Mouse (Mus musculus) MEL (cell line): ENCODE data around the gene Pigl. TPM values are rescaled to one million over a fixed set of nuclear protein-coding genes. Genes with fewer than 3 reads are reported as not detected.
A peak's percentile ranks its signal among the peaks of the same experiment; 100 is the strongest.

Experiments
- DNase-seq: peaks from one replicate; pipeline ENCODE4 v3.0.0; 2011; ENCODE audit warnings: low read depth, low spot score
- H3K27ac ChIP-seq: 2 replicates; pipeline ENCODE4 v1.5.1; 2012; ENCODE audit warnings: low read depth, mild to moderate bottlenecking, control low read depth, low read length, moderate library complexity; ENCODE audit not compliant: control insufficient read depth
- H3K27me3 ChIP-seq, 2 experiments: fragments of 150-350 bp in 1 of 2; sonication (generic) in 1 of 2; 2 replicates each; pipeline ENCODE4 v1.6.1; 2012; ENCODE audit warnings: low read length in 2 of 2, mild to moderate bottlenecking in 2 of 2, improper control_type of control experiment in 1 of 2, moderate library complexity in 1 of 2; ENCODE audit not compliant: insufficient read depth in 2 of 2, control insufficient read depth in 1 of 2
- H3K36me3 ChIP-seq, 2 experiments: 2 replicates each; pipeline ENCODE4 v1.6.1; 2012 to 2014; ENCODE audit warnings: low read length in 2 of 2, improper control_type of control experiment in 1 of 2, inconsistent platforms in 1 of 2, mild to moderate bottlenecking in 1 of 2; ENCODE audit not compliant: insufficient read depth in 2 of 2, control insufficient read depth in 1 of 2
- H3K4me1 ChIP-seq, 2 experiments: fragments of 150-350 bp in 1 of 2; sonication (generic) in 1 of 2; 2 replicates each; pipeline ENCODE4 v1.6.1; 2012; ENCODE audit warnings: low read length in 2 of 2, improper control_type of control experiment in 1 of 2, mild to moderate bottlenecking in 1 of 2; ENCODE audit not compliant: insufficient read depth in 2 of 2, control insufficient read depth in 1 of 2
- H3K4me3 ChIP-seq, 2 experiments: fragments of 150-350 bp in 1 of 2; sonication (generic) in 1 of 2; 2 replicates each; pipeline ENCODE4 v1.5.1; 2012; ENCODE audit warnings: low read depth in 2 of 2, low read length in 2 of 2, mild to moderate bottlenecking in 2 of 2, moderate library complexity in 2 of 2, control low read depth in 1 of 2, improper control_type of control experiment in 1 of 2; ENCODE audit not compliant: control insufficient read depth in 1 of 2, insufficient read depth in 1 of 2
- H3K79me2 ChIP-seq: 2 replicates; pipeline ENCODE4 v1.6.1; 2012; ENCODE audit warnings: mild to moderate bottlenecking, low read length, moderate library complexity; ENCODE audit not compliant: control insufficient read depth, poor library complexity, insufficient read depth
- H3K9ac ChIP-seq: 2 replicates; pipeline ENCODE4 v1.6.1; 2012; ENCODE audit warnings: low read depth, mild to moderate bottlenecking, control low read depth, low read length, moderate library complexity; ENCODE audit not compliant: control insufficient read depth, poor library complexity, severe bottlenecking
- H3K9me3 ChIP-seq: fragments of 150-350 bp; sonication (generic); replicated peaks from 2 replicates; pipeline ENCODE4 v1.6.1; 2012; ENCODE audit warnings: mild to moderate bottlenecking, low read length, improper control_type of control experiment, moderate library complexity; ENCODE audit not compliant: insufficient read depth
- CHD1 ChIP-seq: IDR thresholded peaks from 2 replicates; pipeline ENCODE4 v1.6.1; 2012; ENCODE audit warnings: low read depth, mild to moderate bottlenecking, inconsistent platforms, low read length, improper control_type of control experiment
- CHD2 ChIP-seq: IDR thresholded peaks from 2 replicates; pipeline ENCODE4 v1.6.1; 2011; ENCODE audit warnings: low read length, improper control_type of control experiment
- CTCF ChIP-seq, 3 experiments: IDR thresholded peaks in 2 of 3; conservative IDR thresholded peaks in 1 of 3; 2 replicates each; pipeline ENCODE4 v1.5.1; 2011 to 2012; ENCODE audit warnings: low read length in 3 of 3, low read depth in 2 of 3, mild to moderate bottlenecking in 2 of 3, improper control_type of control experiment in 1 of 3, inconsistent platforms in 1 of 3, mixed read lengths in 1 of 3, moderate library complexity in 1 of 3; ENCODE audit not compliant: control insufficient read depth in 1 of 3, insufficient read depth in 1 of 3, poor library complexity in 1 of 3, severe bottlenecking in 1 of 3
- E2F4 ChIP-seq: IDR thresholded peaks from 2 replicates; pipeline ENCODE4 v1.6.1; 2011; ENCODE audit warnings: low read depth, low read length, improper control_type of control experiment, borderline replicate concordance
- ELF1 ChIP-seq: IDR thresholded peaks from 2 replicates; pipeline ENCODE4 v1.6.1; 2014; ENCODE audit warnings: low read depth, mild to moderate bottlenecking, inconsistent platforms, low read length, improper control_type of control experiment, moderate library complexity
- EP300 ChIP-seq, 2 experiments: IDR thresholded peaks; 2 replicates each; pipeline ENCODE4 v1.6.1; 2011; ENCODE audit warnings: improper control_type of control experiment in 2 of 2, low read length in 2 of 2, low read depth in 1 of 2, mild to moderate bottlenecking in 1 of 2
- ETS1 ChIP-seq: IDR thresholded peaks from 2 replicates; pipeline ENCODE4 v1.6.1; 2012; ENCODE audit warnings: low read depth, mild to moderate bottlenecking, inconsistent platforms, low read length, improper control_type of control experiment, moderate library complexity
- GATA1 ChIP-seq: IDR thresholded peaks from 2 replicates; pipeline ENCODE4 v1.6.1; 2011; ENCODE audit warnings: low read depth, low read length, improper control_type of control experiment
- HCFC1 ChIP-seq: IDR thresholded peaks from 2 replicates; pipeline ENCODE4 v1.6.1; 2012; ENCODE audit warnings: low read depth, mild to moderate bottlenecking, inconsistent platforms, low read length, improper control_type of control experiment, moderate library complexity
- JUND ChIP-seq: IDR thresholded peaks from 2 replicates; pipeline ENCODE4 v1.6.1; 2011; ENCODE audit warnings: low read depth, mild to moderate bottlenecking, improper control_type of control experiment, low read length
- KAT2A ChIP-seq: conservative IDR thresholded peaks from 2 replicates; pipeline ENCODE4 v1.6.1; 2012; ENCODE audit warnings: low read depth, low read length, improper control_type of control experiment, inconsistent platforms
- MAFK ChIP-seq: IDR thresholded peaks from 2 replicates; pipeline ENCODE4 v1.6.1; 2011; ENCODE audit warnings: low read depth, mild to moderate bottlenecking, low read length, improper control_type of control experiment, borderline replicate concordance
- MAX ChIP-seq: IDR thresholded peaks from 2 replicates; pipeline ENCODE4 v1.6.1; 2011; ENCODE audit warnings: low read length, improper control_type of control experiment
- MAZ ChIP-seq: IDR thresholded peaks from 2 replicates; pipeline ENCODE4 v1.6.1; 2012; ENCODE audit warnings: low read depth, mild to moderate bottlenecking, inconsistent platforms, low read length, improper control_type of control experiment
- MEF2A ChIP-seq: IDR thresholded peaks from 2 replicates; pipeline ENCODE4 v1.6.1; 2014; ENCODE audit warnings: low read depth, mild to moderate bottlenecking, inconsistent platforms, low read length, improper control_type of control experiment; ENCODE audit not compliant: poor library complexity, insufficient replicate concordance, severe bottlenecking; ENCODE audit errors: extremely low read depth
- MXI1 ChIP-seq: IDR thresholded peaks from 2 replicates; pipeline ENCODE4 v1.6.1; 2011; ENCODE audit warnings: mild to moderate bottlenecking, low read depth, low read length, improper control_type of control experiment
- MYB ChIP-seq: IDR thresholded peaks from 2 replicates; pipeline ENCODE4 v1.6.1; 2011; ENCODE audit warnings: mild to moderate bottlenecking, low read depth, low read length, improper control_type of control experiment
- MYC ChIP-seq: IDR thresholded peaks from 2 replicates; pipeline ENCODE4 v1.6.1; 2011; ENCODE audit warnings: low read depth, mild to moderate bottlenecking, low read length, improper control_type of control experiment, moderate library complexity
- NELFE ChIP-seq: IDR thresholded peaks from 2 replicates; pipeline ENCODE4 v1.6.1; 2011; ENCODE audit warnings: low read depth, low read length, improper control_type of control experiment
- NRF1 ChIP-seq: IDR thresholded peaks from 2 replicates; pipeline ENCODE4 v1.6.1; 2014; ENCODE audit warnings: low read depth, mild to moderate bottlenecking, inconsistent platforms, low read length, improper control_type of control experiment, moderate library complexity; ENCODE audit not compliant: poor library complexity, insufficient read depth, severe bottlenecking
- POLR2A ChIP-seq, 2 experiments: IDR thresholded peaks; 2 replicates each; pipeline ENCODE4 v1.6.1; 2011 to 2012; ENCODE audit warnings: low read length in 2 of 2, mild to moderate bottlenecking in 2 of 2, control low read depth in 1 of 2, improper control_type of control experiment in 1 of 2, low read depth in 1 of 2, moderate library complexity in 1 of 2; ENCODE audit not compliant: control insufficient read depth in 1 of 2, insufficient read depth in 1 of 2, poor library complexity in 1 of 2
- POLR2AphosphoS2 ChIP-seq: IDR thresholded peaks from 2 replicates; pipeline ENCODE4 v1.6.1; 2011; ENCODE audit warnings: low read length, improper control_type of control experiment
- RCOR1 ChIP-seq: IDR thresholded peaks from 2 replicates; pipeline ENCODE4 v1.6.1; 2012; ENCODE audit warnings: low read depth, mild to moderate bottlenecking, inconsistent platforms, low read length, improper control_type of control experiment
- SIN3A ChIP-seq: IDR thresholded peaks from 2 replicates; pipeline ENCODE4 v1.6.1; 2012; ENCODE audit warnings: low read length, improper control_type of control experiment, inconsistent platforms
- TAL1 ChIP-seq: IDR thresholded peaks from 2 replicates; pipeline ENCODE4 v1.6.1; 2012; ENCODE audit warnings: mild to moderate bottlenecking, inconsistent platforms, low read length, moderate library complexity, mixed read lengths
- TBP ChIP-seq: IDR thresholded peaks from 2 replicates; pipeline ENCODE4 v1.8.0; 2011; ENCODE audit warnings: low read depth, low read length, improper control_type of control experiment
- TCF12 ChIP-seq: IDR thresholded peaks from 2 replicates; pipeline ENCODE4 v1.6.1; 2014; ENCODE audit warnings: low read depth, mild to moderate bottlenecking, inconsistent platforms, low read length, improper control_type of control experiment, moderate library complexity
- UBTF ChIP-seq: IDR thresholded peaks from 2 replicates; pipeline ENCODE4 v1.6.1; 2012; ENCODE audit warnings: low read depth, mild to moderate bottlenecking, inconsistent platforms, low read length, improper control_type of control experiment, moderate library complexity, borderline replicate concordance; ENCODE audit not compliant: insufficient read depth
- USF1 ChIP-seq: IDR thresholded peaks from 2 replicates; pipeline ENCODE4 v1.6.1; 2014; ENCODE audit warnings: low read depth, mild to moderate bottlenecking, inconsistent platforms, low read length, improper control_type of control experiment, moderate library complexity
- USF2 ChIP-seq, 2 experiments: IDR thresholded peaks; 2 replicates each; pipeline ENCODE4 v1.6.1; 2011 to 2012; ENCODE audit warnings: improper control_type of control experiment in 2 of 2, low read length in 2 of 2, borderline replicate concordance in 1 of 2, inconsistent platforms in 1 of 2, low read depth in 1 of 2, mild to moderate bottlenecking in 1 of 2; ENCODE audit not compliant: insufficient read depth in 1 of 2
- ZC3H11A ChIP-seq: IDR thresholded peaks from 2 replicates; pipeline ENCODE4 v1.6.1; 2012; ENCODE audit warnings: low read depth, mild to moderate bottlenecking, inconsistent platforms, low read length, improper control_type of control experiment
- ZMIZ1 ChIP-seq: IDR thresholded peaks from 2 replicates; pipeline ENCODE4 v1.6.1; 2012; ENCODE audit warnings: low read depth, mild to moderate bottlenecking, inconsistent platforms, low read length, improper control_type of control experiment, moderate library complexity
- polyA plus RNA-seq, 2 experiments: library from polyadenylated mRNA; stranded (reverse) in 1 of 2; unstranded in 1 of 2; fragments of >175 nt in 1 of 2; fragments of >200 nt in 1 of 2; gene quantifications; 2 replicates each; pipeline versions ENCODE4 v1.2.1 to v1.2.4; 2012; ENCODE audit warnings: low replicate concordance in 2 of 2, low read depth in 1 of 2; ENCODE audit not compliant: insufficient read length in 2 of 2, insufficient read depth in 1 of 2, missing spikeins in 1 of 2
- total RNA-seq: library from RNA; depleted of rRNA; stranded (reverse); fragments of 300-350 nt; gene quantifications from 2 replicates; pipeline ENCODE4 v1.2.3, GENCODE M21; 2012

Gene Pigl
- total and polyA plus RNA-seq, 3 experiments, result 2.0 to 4.1 TPM; not detected in 1

GRCm38 (mm10) chr11:62457241-62457890, 894 bp upstream of the Pigl start:
- Histone ChIP-seq H3K79me2 (peaks cover 58% of the 10 kb centered on the region), H3K27ac (peak overlapping the region; percentile 97), H3K4me1 (peaks cover 14% of the 10 kb centered on the region in 2 experiments), H3K9me3 (no peaks in the 10 kb centered on the region), H3K9ac (peak overlapping the region; percentile 98), H3K27me3 (no peaks in the 10 kb centered on the region), H3K4me3 (peak overlapping the region; percentile 89 to 90), H3K36me3 (peaks cover 3 to 28% of the 10 kb centered on the region in 2 experiments)
- peak; percentile 93 for DNase-seq
- TF ChIP-seq UBTF (peak; percentile 75; the same call in 1 of the 2 replicates), SIN3A (peak; percentile 57; the same call in 1 of the 2 replicates), GATA1 (no peak), KAT2A (no peak), MYB (no peak), TBP (peak; percentile 83), ETS1 (no peak; the same call in 1 of the 2 replicates), CHD2 (no peak), USF2 (IDR thresholded peaks at IDR 0.05; ENCODE audit: borderline replicate concordance in 1 of 2, insufficient read depth in 1 of 2, low read depth in 1 of 2, low read length in 2 of 2) (no peak), JUND (0 out of 2 replicates have a peak, but pooled peaks have one; percentile 8), TCF12 (peak; percentile 78), MAFK (no peak), EP300 (IDR thresholded peaks at IDR 0.05; ENCODE audit: low read depth in 1 of 2, low read length in 2 of 2) (no peak; a peak in 1 of 4 replicates), MAZ (peak; percentile 87), MXI1 (peak; percentile 66; the same call in 1 of the 2 replicates), ZC3H11A (no peak), POLR2AphosphoS2 (peak; percentile 87), TAL1 (no peak), MEF2A (peak; percentile 67; the same call in 1 of the 2 replicates), HCFC1 (peak; percentile 76), E2F4 (no peak), CHD1 (no peak), MAX (peak; percentile 83), NRF1 (no peak), ELF1 (peak; percentile 64), RCOR1 (no peak), USF1 (peak; percentile 37; the same call in 1 of the 2 replicates), NELFE (peak; percentile 99), ZMIZ1 (peak; percentile 98), POLR2A (IDR thresholded peaks at IDR 0.05; ENCODE audit: control insufficient read depth in 1 of 2, insufficient read depth in 1 of 2, low read depth in 1 of 2, low read length in 2 of 2, poor library complexity in 1 of 2) (peak; percentile 90 to 96), MYC (peak; percentile 59), CTCF (IDR thresholded peaks at IDR 0.05 in 2 of 3, conservative IDR thresholded peaks at IDR 0.05 in 1 of 3; ENCODE audit: control insufficient read depth in 1 of 3, insufficient read depth in 1 of 3, low read depth in 2 of 3, low read length in 3 of 3, poor library complexity in 1 of 3, severe bottlenecking in 1 of 3) (no peak)
